Mouse (Mus musculus): ENCODE measurements around the gene Tmtc2. TPM values are rescaled to one million over a fixed set of nuclear protein-coding genes. Genes with fewer than 3 reads are reported as not detected.

Tmtc2 gene
- polyA plus RNA-seq, 1 experiment from 2014 or later = 7.3 TPM

DNA sequence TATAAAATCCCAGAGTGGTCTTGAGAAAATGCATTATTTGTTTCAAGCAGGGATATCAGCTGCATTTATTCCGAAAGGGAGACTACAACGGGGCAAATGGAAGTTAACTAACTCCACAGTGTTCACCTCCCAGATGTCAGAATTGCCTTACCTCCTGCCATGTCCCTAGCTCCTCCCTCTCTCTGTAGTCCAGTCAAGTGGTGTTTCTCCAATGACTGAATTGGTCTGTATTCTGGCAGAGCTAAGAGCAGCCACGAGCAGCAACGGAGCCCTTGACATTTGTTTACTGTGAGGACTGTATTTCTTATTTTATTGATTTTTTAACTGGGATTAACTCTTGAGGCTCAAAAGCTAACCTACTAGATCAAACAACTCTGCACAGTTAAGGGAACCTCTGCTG, 81.8 kb downstream of the Tmtc2 start:
- H3K27ac ChIP-seq (ENCODE audit: low read depth, low read length) = no peak overlapping the region
- peaks cover 3% of the 10 kb centered on the region for H3K4me1 ChIP-seq (ENCODE audit: control insufficient read depth, insufficient read depth, low read depth, low read length)
- no peaks in the 10 kb centered on the region for H3K27me3 ChIP-seq (replicated peaks; ENCODE audit: control insufficient read depth, insufficient read depth, low read length)
- no peaks in the 10 kb centered on the region for H3K9me3 ChIP-seq (ENCODE audit: control insufficient read depth, low read length)
- no peak overlapping the region for H3K4me3 ChIP-seq (ENCODE audit: low read length)
- no peaks in the 10 kb centered on the region for H3K36me3 ChIP-seq (ENCODE audit: control insufficient read depth, insufficient read depth, low read length)
- ATAC-seq = no peak
- H3K9ac ChIP-seq (ENCODE audit: low read depth, low read length) = no peak overlapping the region
- H3K4me2 ChIP-seq (ENCODE audit: low read length) = no peak overlapping the region
- 57% methylated on average over 4 of the region's 4 CpGs for WGBS

DNA sequence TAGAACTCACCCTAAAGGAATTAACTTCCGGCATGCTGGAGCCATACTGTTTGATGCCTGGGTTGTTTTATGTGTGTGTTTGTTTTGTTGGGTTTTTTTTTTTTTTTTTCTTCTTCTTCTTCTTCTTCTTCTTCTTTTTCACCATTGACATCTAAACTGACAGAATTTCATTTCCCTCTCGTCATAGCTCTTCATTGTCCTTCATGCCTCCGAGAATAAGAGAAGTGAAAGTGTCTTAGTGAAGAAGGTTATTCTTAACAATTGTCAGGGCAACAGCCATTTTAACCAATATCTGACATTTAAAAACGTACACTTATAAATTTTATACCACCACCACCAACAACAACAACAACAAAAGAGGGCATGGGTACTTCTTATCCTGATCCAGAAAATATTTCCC, 83.5 kb downstream of the Tmtc2 start:
- H3K36me3 ChIP-seq (ENCODE audit: control insufficient read depth, insufficient read depth, low read length) = no peaks in the 10 kb centered on the region
- H3K4me1 ChIP-seq (ENCODE audit: control insufficient read depth, insufficient read depth, low read depth, low read length) = peaks cover 3% of the 10 kb centered on the region
- no peak for ATAC-seq
- H3K9ac ChIP-seq (ENCODE audit: low read depth, low read length) = no peak overlapping the region
- no peak overlapping the region for H3K4me2 ChIP-seq (ENCODE audit: low read length)
- 84% methylated on average over 4 of the region's 4 CpGs for WGBS
- no peaks in the 10 kb centered on the region for H3K9me3 ChIP-seq (ENCODE audit: control insufficient read depth, low read length)
- no peaks in the 10 kb centered on the region for H3K27me3 ChIP-seq (replicated peaks; ENCODE audit: control insufficient read depth, insufficient read depth, low read length)
- H3K27ac ChIP-seq (ENCODE audit: low read depth, low read length) = no peak overlapping the region
- H3K4me3 ChIP-seq (ENCODE audit: low read length) = no peak overlapping the region

DNA sequence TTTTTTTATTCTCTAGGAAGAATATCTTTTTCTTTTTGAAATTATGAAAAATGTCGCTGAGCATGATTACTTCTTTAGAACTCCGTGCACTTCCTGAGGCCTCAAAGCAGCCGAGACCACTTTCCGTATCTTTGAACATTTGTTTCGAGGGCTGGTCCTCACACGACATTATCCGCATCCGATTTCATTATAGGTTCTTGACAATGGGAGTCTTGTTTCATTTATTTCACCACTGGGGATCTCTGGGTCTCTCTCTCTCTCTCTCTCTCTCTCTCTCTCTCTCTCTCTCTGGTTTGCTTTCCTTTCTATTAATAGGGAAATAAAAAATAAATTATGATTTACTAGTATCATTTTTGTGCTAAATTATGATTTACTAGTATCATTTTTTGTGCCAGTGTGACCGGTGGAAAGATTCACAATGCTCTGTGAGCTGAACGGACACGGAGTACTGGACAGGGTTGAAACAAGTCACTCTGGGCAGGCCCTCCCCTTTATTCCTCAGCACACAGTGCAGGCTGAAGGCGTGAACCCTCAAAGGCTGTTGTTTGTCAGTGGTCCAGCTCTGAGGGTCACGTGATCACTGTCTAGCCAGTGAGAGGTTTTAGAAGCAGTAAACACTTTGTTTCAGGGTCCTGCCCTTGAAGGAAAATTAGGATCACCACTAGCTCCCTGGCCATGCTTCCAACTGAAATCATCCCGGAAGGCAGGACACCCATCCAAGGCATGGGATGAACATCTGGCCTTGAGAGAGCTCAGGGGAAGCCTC, 84.1 kb downstream of the Tmtc2 start:
- Histone ChIP-seq H3K27ac (ENCODE audit: low read depth, low read length) (no peak overlapping the region), H3K9ac (ENCODE audit: low read depth, low read length) (no peak overlapping the region), H3K9me3 (ENCODE audit: control insufficient read depth, low read length) (no peaks in the 10 kb centered on the region), H3K4me1 (ENCODE audit: control insufficient read depth, insufficient read depth, low read depth, low read length) (peaks cover 3% of the 10 kb centered on the region), H3K27me3 (replicated peaks; ENCODE audit: control insufficient read depth, insufficient read depth, low read length) (no peaks in the 10 kb centered on the region), H3K4me3 (ENCODE audit: low read length) (no peak overlapping the region), H3K36me3 (ENCODE audit: control insufficient read depth, insufficient read depth, low read length) (no peaks in the 10 kb centered on the region), H3K4me2 (ENCODE audit: low read length) (peak overlapping the region; percentile 37)
- peak; percentile 82 for ATAC-seq
- WGBS = 35% methylated on average over 14 of the region's 14 CpGs

- Histone ChIP-seq H3K4me1 (ENCODE audit: control insufficient read depth, insufficient read depth, low read depth, low read length) (peaks cover 4% of the 10 kb centered on the region), H3K27me3 (replicated peaks; ENCODE audit: control insufficient read depth, insufficient read depth, low read length) (no peaks in the 10 kb centered on the region), H3K36me3 (ENCODE audit: control insufficient read depth, insufficient read depth, low read length) (no peaks in the 10 kb centered on the region), H3K9ac (ENCODE audit: low read depth, low read length) (no peak overlapping the region), H3K27ac (ENCODE audit: low read depth, low read length) (no peak overlapping the region), H3K4me3 (ENCODE audit: low read length) (no peak overlapping the region), H3K4me2 (ENCODE audit: low read length) (no peak overlapping the region), H3K9me3 (ENCODE audit: control insufficient read depth, low read length) (no peaks in the 10 kb centered on the region)
- WGBS = 27% methylated on average over 4 of the region's 4 CpGs
- no peak for ATAC-seq
Measured at GRCm38 (mm10) chr10:105486977-105487376, 87.3 kb downstream of the Tmtc2 start.

DNA sequence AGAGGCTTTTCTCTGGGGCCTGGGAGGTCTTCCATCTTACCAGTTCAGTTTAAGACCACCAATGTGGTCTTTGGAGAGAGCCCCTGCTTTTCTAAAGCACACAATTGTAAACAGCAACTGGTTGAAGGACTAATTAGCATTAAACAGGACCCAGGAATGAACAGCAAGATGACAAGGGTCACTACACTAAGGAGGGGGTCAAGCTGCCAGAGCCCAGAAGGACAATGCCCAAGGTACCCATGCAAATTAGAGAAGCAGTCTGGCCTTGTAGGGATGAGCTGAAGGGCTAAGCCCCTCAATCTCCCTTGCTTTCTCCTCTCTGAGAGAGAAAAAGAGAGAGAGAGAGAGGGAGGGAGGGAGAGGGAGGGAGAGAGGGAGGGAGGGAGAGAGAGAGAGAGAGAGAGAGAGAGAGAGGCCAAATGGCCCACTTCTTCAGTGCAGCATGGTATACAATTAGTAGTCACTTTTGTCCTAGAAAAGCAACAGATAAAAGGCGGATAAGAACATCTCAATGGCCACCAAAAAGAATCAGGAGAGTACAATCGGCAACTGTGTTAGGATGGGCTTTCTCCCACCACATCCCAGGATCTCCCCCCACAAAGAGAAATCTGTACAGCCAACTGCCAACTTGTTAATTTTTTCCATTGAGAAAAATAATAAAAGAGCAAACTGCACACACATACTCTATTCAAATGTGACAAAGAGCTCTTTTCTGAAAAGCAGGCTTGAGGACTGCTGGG, 89.7 kb downstream of the Tmtc2 start:
- peak; percentile 31; the same call in 1 of the 2 replicates for ATAC-seq
- H3K27ac ChIP-seq (ENCODE audit: low read depth, low read length) = no peak overlapping the region
- no peaks in the 10 kb centered on the region for H3K9me3 ChIP-seq (ENCODE audit: control insufficient read depth, low read length)
- no peak overlapping the region for H3K9ac ChIP-seq (ENCODE audit: low read depth, low read length)
- 19% methylated on average over 2 of the region's 2 CpGs for WGBS
- H3K36me3 ChIP-seq (ENCODE audit: control insufficient read depth, insufficient read depth, low read length) = no peaks in the 10 kb centered on the region
- H3K4me3 ChIP-seq (ENCODE audit: low read length) = no peak overlapping the region
- no peak overlapping the region for H3K4me2 ChIP-seq (ENCODE audit: low read length)
- H3K27me3 ChIP-seq (replicated peaks; ENCODE audit: control insufficient read depth, insufficient read depth, low read length) = no peaks in the 10 kb centered on the region
- H3K4me1 ChIP-seq (ENCODE audit: control insufficient read depth, insufficient read depth, low read depth, low read length) = peaks cover 6% of the 10 kb centered on the region; the same call in 1 of the 2 replicates

DNA sequence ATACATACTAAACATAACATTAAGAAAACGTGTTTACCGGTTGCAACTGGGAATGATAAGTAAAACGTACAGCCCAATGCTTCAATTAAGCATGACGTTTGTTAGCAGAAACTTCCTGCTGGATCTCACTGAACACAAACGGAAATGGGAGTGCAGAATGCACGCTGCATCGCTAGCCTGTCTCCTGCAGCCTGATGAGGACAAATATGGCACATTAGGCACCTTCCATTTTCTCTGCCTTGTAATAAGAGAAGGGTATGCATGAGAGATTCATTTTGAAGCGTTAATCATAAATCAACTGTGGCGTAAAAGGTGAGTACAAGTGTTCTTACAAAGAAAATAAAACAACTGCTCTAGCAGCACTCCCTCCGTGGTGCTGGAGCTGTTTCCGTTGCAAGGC, 94.5 kb downstream of the Tmtc2 start:
- peak; percentile 63; the same call in 1 of the 2 replicates for ATAC-seq
- Histone ChIP-seq H3K4me3 (ENCODE audit: low read length) (no peak overlapping the region), H3K36me3 (ENCODE audit: control insufficient read depth, insufficient read depth, low read length) (no peaks in the 10 kb centered on the region), H3K27ac (ENCODE audit: low read depth, low read length) (no peak overlapping the region), H3K27me3 (replicated peaks; ENCODE audit: control insufficient read depth, insufficient read depth, low read length) (no peaks in the 10 kb centered on the region), H3K9me3 (ENCODE audit: control insufficient read depth, low read length) (no peaks in the 10 kb centered on the region), H3K4me2 (ENCODE audit: low read length) (peak overlapping the region; percentile 38), H3K4me1 (ENCODE audit: control insufficient read depth, insufficient read depth, low read depth, low read length) (peaks cover 9% of the 10 kb centered on the region; the same call in 1 of the 2 replicates), H3K9ac (ENCODE audit: low read depth, low read length) (no peak overlapping the region; the same call in 1 of the 2 replicates)
- 30% methylated on average over 11 of the region's 11 CpGs for WGBS

DNA sequence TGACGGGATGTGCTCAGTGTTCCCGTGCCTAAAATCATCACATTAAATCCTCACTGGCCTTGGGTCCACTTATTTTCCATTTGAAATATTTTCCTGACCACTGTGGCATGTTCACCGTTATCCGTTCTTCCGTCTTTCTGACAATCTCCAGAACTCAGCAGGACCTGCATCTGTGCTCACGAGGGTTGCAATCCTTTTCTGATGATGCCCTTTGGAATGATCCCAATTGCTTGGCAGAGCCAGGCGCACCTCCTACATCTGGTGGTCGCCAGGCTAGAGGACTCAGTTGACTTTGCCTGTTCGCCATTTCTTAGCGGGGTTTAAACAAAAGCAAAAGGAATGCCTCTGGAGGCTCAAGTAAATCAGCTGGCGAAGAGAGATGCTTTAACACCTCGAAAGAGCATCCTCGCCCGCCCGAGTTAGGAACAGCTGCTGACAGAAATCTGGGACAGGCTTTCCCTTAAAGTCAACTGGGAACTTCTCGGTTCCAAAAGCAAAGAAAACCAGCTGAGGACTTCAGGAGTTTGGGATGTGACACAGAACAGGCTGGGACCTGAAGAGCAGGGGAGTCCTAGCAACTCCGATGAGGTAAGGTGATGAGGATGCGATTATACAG, 96.5 kb downstream of the Tmtc2 start:
- no peak overlapping the region for H3K9ac ChIP-seq (ENCODE audit: low read depth, low read length)
- 76% methylated on average over 18 of the region's 18 CpGs for WGBS
- no peak overlapping the region for H3K27ac ChIP-seq (ENCODE audit: low read depth, low read length)
- H3K4me1 ChIP-seq (ENCODE audit: control insufficient read depth, insufficient read depth, low read depth, low read length) = peaks cover 9% of the 10 kb centered on the region; the same call in 1 of the 2 replicates
- 0 out of 2 replicates have a peak, but pooled peaks have one; percentile 24 for ATAC-seq
- H3K4me2 ChIP-seq (ENCODE audit: low read length) = no peak overlapping the region
- no peaks in the 10 kb centered on the region for H3K27me3 ChIP-seq (replicated peaks; ENCODE audit: control insufficient read depth, insufficient read depth, low read length)
- H3K9me3 ChIP-seq (ENCODE audit: control insufficient read depth, low read length) = no peaks in the 10 kb centered on the region
- no peak overlapping the region for H3K4me3 ChIP-seq (ENCODE audit: low read length)
- H3K36me3 ChIP-seq (ENCODE audit: control insufficient read depth, insufficient read depth, low read length) = no peaks in the 10 kb centered on the region

DNA sequence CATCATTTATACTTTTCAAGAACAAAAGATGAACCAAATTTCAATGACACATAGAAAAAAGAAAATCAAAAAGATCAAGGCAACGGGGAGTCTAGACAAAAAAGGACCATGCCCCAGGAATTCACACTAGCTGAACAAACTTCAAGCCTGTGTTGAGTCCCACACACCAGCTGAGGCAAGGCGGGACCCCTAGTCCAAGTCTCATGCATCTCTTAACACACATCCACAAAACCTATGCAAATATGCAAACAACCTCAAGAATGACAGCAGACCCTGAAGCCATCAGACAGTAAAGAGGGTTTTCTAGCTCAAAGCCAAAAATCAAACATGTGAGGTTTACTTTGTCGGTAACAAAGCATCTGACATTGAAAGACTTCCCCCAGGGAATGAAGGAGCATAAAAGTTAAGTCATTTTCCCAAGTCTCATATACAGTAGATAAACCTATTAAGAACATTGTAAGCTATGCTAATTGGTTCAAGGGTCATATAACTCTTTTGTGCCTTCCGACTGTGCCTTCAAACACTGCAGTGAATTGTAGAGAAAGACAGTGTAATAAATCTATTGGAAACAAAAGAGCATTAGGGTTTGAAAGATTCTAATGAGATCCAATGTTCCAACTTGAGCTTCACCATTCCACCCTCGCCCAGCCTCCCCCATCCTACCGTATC, 100.0 kb downstream of the Tmtc2 start:
- H3K4me2 ChIP-seq (ENCODE audit: low read length) = no peak overlapping the region
- no peak overlapping the region for H3K27ac ChIP-seq (ENCODE audit: low read depth, low read length)
- no peak for ATAC-seq
- 54% methylated on average over 6 of the region's 6 CpGs for WGBS
- no peaks in the 10 kb centered on the region for H3K27me3 ChIP-seq (replicated peaks; ENCODE audit: control insufficient read depth, insufficient read depth, low read length)
- peaks cover under 1% of the 10 kb centered on the region; the same call in 1 of the 2 replicates for H3K4me1 ChIP-seq (ENCODE audit: control insufficient read depth, insufficient read depth, low read depth, low read length)
- no peak overlapping the region for H3K9ac ChIP-seq (ENCODE audit: low read depth, low read length)
- no peaks in the 10 kb centered on the region for H3K9me3 ChIP-seq (ENCODE audit: control insufficient read depth, low read length)
- no peaks in the 10 kb centered on the region for H3K36me3 ChIP-seq (ENCODE audit: control insufficient read depth, insufficient read depth, low read length)
- no peak overlapping the region for H3K4me3 ChIP-seq (ENCODE audit: low read length)

All from hindbrain, embryonic 16.5 days (tissue).